Mouse (Mus musculus) C2C12 (cell line): ENCODE results near the gene Tsen2.

Experiments used
- CTCF ChIP-seq: IDR thresholded peaks from one replicate; pipeline ENCODE4 v1.5.1; 2011; ENCODE audit not compliant: control insufficient read depth, insufficient read depth, insufficient read length
- MYOD1 ChIP-seq: IDR thresholded peaks from one replicate; pipeline ENCODE4 v1.6.1; 2011; ENCODE audit warnings: low read depth; ENCODE audit not compliant: control insufficient read depth, insufficient read length

- no peak for TF ChIP-seq CTCF
- no peak for TF ChIP-seq MYOD1
Measured at GRCm38 (mm10) chr6:115524449-115524990, 19.9 kb upstream of the Tsen2 start.
